Mouse (Mus musculus) small intestine, adult 2 months (tissue): ENCODE measurements at regions not wholly inside any gene's neighbourhood (a gene's known extent, or its start where the extent isn't known, plus 50 kb on each side); places are given as distances from the start of the nearest gene placed in this dataset.

Source experiments
- CTCF ChIP-seq: fragments of 200-500 bp; IDR thresholded peaks from 2 replicates; pipeline ENCODE4 v1.5.1; 2012; ENCODE audit warnings: low read depth, mild to moderate bottlenecking, control low read depth, inconsistent platforms, low read length, moderate library complexity, mixed read lengths; ENCODE audit not compliant: insufficient replicate concordance, insufficient read length; ENCODE audit errors: extremely low read depth
- POLR2A ChIP-seq: fragments of 200-500 bp; IDR thresholded peaks from 2 replicates; pipeline ENCODE4 v1.6.1; 2012; ENCODE audit warnings: low read depth, mild to moderate bottlenecking, control low read depth, inconsistent platforms, low read length, moderate library complexity

GRCm38 (mm10) chrX:77323644-77324043 lies 187.2 kb upstream of the Tbl1x start:
- TF ChIP-seq POLR2A (no peak), CTCF (no peak)
